Mouse (Mus musculus) B cell, adult 2 months (primary cell): ENCODE results near the gene Ssbp3.
A peak's percentile ranks its signal among the peaks of the same experiment; 100 is the strongest.

Experiments used
- DNase-seq, 2 experiments: peaks; one replicate each; pipeline ENCODE4 v3.0.0; 2022

Gene Ssbp3

GRCm38 (mm10) chr4:106936741-106937140, 26.2 kb downstream of the Ssbp3 start:
- no peak for DNase-seq

- no peak for DNase-seq
Measured at GRCm38 (mm10) chr4:106938506-106939222, 28.2 kb downstream of the Ssbp3 start.

- no peak for DNase-seq
Measured at GRCm38 (mm10) chr4:106939223-106939918, 28.9 kb downstream of the Ssbp3 start.

- DNase-seq = no peak
Measured at GRCm38 (mm10) chr4:106939919-106940227, 29.4 kb downstream of the Ssbp3 start.

GRCm38 (mm10) chr4:106940945-106941344, 30.4 kb downstream of the Ssbp3 start:
- no peak for DNase-seq

- DNase-seq = no peak
Measured at GRCm38 (mm10) chr4:106941475-106941874, 31.0 kb downstream of the Ssbp3 start.

GRCm38 (mm10) chr4:106942491-106942890, 32.0 kb downstream of the Ssbp3 start:
- no peak for DNase-seq

GRCm38 (mm10) chr4:106943627-106944026, 33.1 kb downstream of the Ssbp3 start:
- DNase-seq = no peak

GRCm38 (mm10) chr4:106944898-106945297, 34.4 kb downstream of the Ssbp3 start:
- DNase-seq = no peak

- DNase-seq = no peak
Measured at GRCm38 (mm10) chr4:106947741-106948140, 37.2 kb downstream of the Ssbp3 start.

GRCm38 (mm10) chr4:106948546-106948945, 38.0 kb downstream of the Ssbp3 start:
- no peak for DNase-seq

GRCm38 (mm10) chr4:106949200-106949599, 38.7 kb downstream of the Ssbp3 start:
- no peak for DNase-seq

- DNase-seq = no peak
Measured at GRCm38 (mm10) chr4:106950801-106951200, 40.3 kb downstream of the Ssbp3 start.

- DNase-seq = peak; percentile 19 to 32
Measured at GRCm38 (mm10) chr4:106951455-106951854, 41.0 kb downstream of the Ssbp3 start.

GRCm38 (mm10) chr4:106953221-106953620, 42.7 kb downstream of the Ssbp3 start:
- DNase-seq = no peak

GRCm38 (mm10) chr4:106953760-106954159, 43.3 kb downstream of the Ssbp3 start:
- no peak for DNase-seq

GRCm38 (mm10) chr4:106955729-106956712, 45.5 kb downstream of the Ssbp3 start:
- no peak for DNase-seq

GRCm38 (mm10) chr4:106958117-106958516, 47.6 kb downstream of the Ssbp3 start:
- DNase-seq = peak; percentile 35 to 36

- DNase-seq = no peak
Measured at GRCm38 (mm10) chr4:106958561-106958960, 48.1 kb downstream of the Ssbp3 start.

GRCm38 (mm10) chr4:106959506-106960302, 49.2 kb downstream of the Ssbp3 start:
- no peak for DNase-seq

- DNase-seq = no peak
Measured at GRCm38 (mm10) chr4:106960476-106960875, 50.0 kb downstream of the Ssbp3 start.

GRCm38 (mm10) chr4:106961321-106961720, 50.8 kb downstream of the Ssbp3 start:
- no peak for DNase-seq

- no peak for DNase-seq
Measured at GRCm38 (mm10) chr4:106964356-106964755, 53.9 kb downstream of the Ssbp3 start.
